Mouse (Mus musculus) skeletal muscle tissue, adult 2 months (tissue): ENCODE measurements around the gene Slco1a4.
"Not testable (repeated sequence)": the region's sequence is repeated elsewhere in the genome, so short reads cannot be mapped to it uniquely, and the experiment has no call there.

Experiments
- DNase-seq: peaks from one replicate; pipeline ENCODE4 v3.0.0-alpha.2; 2012; ENCODE audit warnings: low read depth, low spot score

Gene Slco1a4

GRCm38 (mm10) chr6:141856085-141856484 is at the start of gene Slco1a4:
Gene Slco1a4, minus strand, starts transcription at chr6:141856199.
- no peak for DNase-seq

- DNase-seq, result no peak
Measured at GRCm38 (mm10) chr6:141898197-141898596, 42.2 kb upstream of the Slco1a4 start.

DNA sequence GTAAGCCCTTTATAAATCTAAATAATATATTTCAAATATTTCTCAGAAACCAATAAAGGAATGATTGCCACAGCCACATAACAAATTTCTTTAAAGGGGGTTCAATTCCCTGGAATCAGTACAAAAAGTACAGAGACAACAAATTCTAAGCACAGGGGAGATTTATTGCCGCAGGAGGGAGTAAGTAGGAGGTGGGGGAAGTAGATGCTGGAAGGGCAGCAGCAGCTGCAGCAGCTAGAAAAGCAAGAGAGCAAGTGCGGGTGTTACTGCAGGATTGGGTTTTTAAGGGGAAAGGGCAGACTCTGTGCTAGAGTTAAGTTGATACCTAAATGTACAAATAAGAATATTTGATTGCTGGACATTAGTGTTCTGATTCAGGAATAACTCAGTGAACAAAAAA is 33.7 kb upstream of the Slco1a4 start:
- DNase-seq, result no peak

GRCm38 (mm10) chr6:141888248-141888647 is 32.2 kb upstream of the Slco1a4 start:
- DNase-seq, result no peak

DNA sequence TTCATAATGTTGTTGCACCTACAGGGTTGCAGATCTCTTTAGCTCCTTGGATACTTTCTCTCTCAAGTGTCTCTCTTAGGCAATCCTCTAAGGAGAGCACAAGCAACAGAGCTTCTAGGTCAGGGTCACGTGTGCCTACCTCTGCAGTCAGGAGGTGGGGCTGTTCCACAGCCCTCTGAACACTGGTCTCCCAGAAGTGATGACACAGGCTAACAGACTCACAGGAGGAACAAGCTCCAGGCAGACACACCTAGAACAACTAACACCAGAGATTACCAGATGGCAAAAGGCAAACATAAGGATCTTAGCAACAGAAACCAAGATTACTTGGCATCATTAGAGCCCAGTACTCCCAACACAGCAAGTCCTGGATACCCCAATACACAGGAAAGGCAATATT is 26.6 kb upstream of the Slco1a4 start:
- no peak for DNase-seq

DNA sequence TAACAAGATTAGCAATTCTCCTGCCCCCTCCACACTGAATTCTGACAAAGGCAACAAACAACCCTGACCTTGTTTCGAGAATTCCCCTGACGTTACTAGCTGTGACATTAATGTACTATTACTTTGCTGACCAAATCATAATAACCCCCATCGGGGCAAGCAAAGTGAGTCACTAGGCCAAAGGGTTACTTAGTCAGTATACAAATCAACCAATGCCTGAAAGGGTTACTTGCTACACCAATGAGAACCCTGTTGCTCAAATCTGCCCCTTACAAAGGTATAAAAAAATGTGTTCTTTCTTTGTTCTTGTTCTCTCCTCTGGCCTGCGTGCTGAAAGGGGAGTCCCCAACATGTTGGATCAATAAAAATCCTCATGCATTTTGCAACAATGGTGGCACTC is 19.7 kb upstream of the Slco1a4 start:
- not testable (repeated sequence) for DNase-seq

GRCm38 (mm10) chr6:141871711-141872110 is 15.7 kb upstream of the Slco1a4 start:
- DNase-seq, result no peak

GRCm38 (mm10) chr6:141868735-141869134 is 12.7 kb upstream of the Slco1a4 start:
- DNase-seq, result no peak

- DNase-seq, result no peak
Measured at GRCm38 (mm10) chr6:141866026-141866425, 10.0 kb upstream of the Slco1a4 start.

GRCm38 (mm10) chr6:141857735-141858531 is 1.9 kb upstream of the Slco1a4 start:
- no peak for DNase-seq

DNA sequence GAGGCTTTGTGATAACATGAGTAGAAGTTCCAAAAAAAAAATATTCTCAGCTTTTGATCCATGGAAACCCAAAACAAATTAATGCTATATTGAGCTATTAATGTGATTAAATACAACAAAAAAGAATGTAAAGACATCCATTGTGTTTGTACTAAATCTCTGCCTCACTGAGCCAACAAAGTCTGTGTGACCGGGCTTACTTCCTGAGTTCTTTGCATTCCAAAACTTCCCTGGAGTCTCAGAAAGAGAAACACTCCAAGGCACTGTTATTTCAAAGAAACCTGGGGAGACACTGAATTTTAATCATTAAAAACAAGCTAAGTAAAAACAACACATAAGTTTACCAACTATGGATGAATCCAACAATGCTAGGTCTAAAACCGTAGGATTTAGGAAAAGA is 2.4 kb downstream of the Slco1a4 start:
- DNase-seq, result no peak

- no peak for DNase-seq
Measured at GRCm38 (mm10) chr6:141849051-141849450, 6.9 kb downstream of the Slco1a4 start.

DNA sequence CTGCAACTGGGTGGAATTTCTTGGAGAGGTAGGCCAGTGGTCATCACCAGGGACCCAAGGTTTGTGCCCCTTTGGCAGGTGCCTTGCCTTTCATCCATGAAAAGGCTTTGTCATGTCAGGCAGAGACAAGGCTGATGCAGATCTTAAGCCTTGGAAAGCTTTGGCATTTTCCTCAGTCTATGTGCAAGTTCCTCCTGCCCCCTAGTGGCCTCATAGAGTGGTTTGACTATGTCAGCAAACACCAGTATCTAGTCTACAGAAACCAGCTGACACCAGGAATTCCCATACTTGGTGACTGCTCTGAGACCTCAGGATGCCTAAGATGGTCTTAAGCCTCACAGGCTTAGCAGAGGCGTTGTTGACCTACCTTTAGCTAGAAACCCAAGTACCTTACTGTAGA is 58.2 kb downstream of the Slco1a4 start:
- DNase-seq, result no peak

DNA sequence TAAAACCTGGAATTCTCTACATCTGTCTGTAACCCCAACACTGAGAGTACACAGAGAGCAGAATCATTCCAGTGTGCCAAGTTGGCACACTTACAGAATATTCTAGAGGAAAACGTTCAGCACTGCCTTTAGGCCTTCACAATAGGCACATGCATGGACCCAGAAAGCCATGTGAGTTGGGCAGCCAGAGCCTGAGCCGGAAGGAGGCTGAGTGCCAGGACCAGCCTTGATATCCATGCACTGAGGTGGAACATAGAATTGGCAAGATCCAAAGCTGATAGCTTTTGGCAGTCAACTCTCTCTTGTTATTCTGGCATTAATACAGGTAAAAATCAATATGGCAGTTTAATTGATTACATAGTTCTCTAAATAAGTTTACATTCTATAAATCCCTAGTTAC is 81.5 kb downstream of the Slco1a4 start:
- DNase-seq, result no peak

GRCm38 (mm10) chr6:141773710-141774109 is 82.3 kb downstream of the Slco1a4 start, which contains the start of gene Gm5724:
Gene Gm5724, minus strand, starts transcription at chr6:141773810.
- DNase-seq, result no peak
